Mouse (Mus musculus): ENCODE data around the gene Dpy19l1. TPM values are rescaled to one million over a fixed set of nuclear protein-coding genes. Genes with fewer than 3 reads are reported as not detected.

Gene Dpy19l1
- polyA plus RNA-seq, 1 experiment = 8.4 TPM

DNA sequence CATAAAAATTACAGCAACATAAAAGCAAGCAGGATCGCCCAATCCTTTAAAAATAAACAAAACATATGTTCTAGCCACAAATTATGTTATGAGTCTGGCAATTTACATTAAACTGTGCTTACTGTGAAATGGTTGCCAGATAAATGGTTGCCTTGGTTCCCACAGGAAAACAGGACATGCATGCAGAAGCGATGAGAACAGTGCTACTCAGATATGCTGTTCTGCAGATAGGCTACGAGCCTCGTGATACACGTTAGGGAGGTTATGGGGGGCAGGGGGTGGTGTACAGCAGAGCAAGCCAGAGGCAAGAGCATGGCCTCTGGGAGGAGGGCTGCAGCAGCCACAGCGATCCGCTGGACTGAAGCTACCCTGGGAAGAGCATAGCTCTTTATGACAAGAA is 29.1 kb downstream of the Dpy19l1 start:
- no peak for TF ChIP-seq POLR2A (IDR thresholded peaks at IDR 0.05; ENCODE audit: borderline replicate concordance, extremely low read depth, low read depth, low read length)
- no peak for TF ChIP-seq CTCF (IDR thresholded peaks at IDR 0.05; ENCODE audit: insufficient read depth, low read length)
- WGBS = 82% methylated on average over 7 of the region's 7 CpGs
- Histone ChIP-seq H3K4me1 (ENCODE audit: control insufficient read depth, insufficient read depth, low read length) (no peaks in the 10 kb centered on the region), H3K4me3 (replicated peaks; ENCODE audit: extremely low read depth, low read depth, low read length) (no peak overlapping the region)
- no peak for DNase-seq

DNA sequence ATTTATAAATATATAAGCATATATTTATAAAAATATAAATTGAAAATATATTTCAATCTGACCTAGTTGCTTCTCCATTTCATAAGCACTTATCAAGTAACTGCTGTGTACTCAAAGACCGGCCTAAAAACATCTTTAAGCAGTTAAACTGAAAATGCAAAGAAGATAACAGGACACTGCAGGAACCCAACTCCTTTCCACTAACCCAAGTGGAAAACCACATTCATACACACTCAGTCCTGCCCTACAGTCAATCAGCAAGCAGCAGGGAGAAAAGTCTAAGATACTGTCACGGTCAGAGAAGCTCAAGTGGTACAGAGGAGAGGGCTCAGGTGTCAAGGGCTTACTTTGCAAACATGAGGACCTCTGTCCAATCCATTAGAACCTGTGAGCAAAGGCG is 30.4 kb downstream of the Dpy19l1 start:
- TF ChIP-seq POLR2A (IDR thresholded peaks at IDR 0.05; ENCODE audit: borderline replicate concordance, extremely low read depth, low read depth, low read length) (no peak), CTCF (IDR thresholded peaks at IDR 0.05; ENCODE audit: insufficient read depth, low read length) (no peak)
- Histone ChIP-seq H3K4me1 (ENCODE audit: control insufficient read depth, insufficient read depth, low read length) (no peaks in the 10 kb centered on the region), H3K4me3 (replicated peaks; ENCODE audit: extremely low read depth, low read depth, low read length) (no peak overlapping the region)
- DNase-seq = no peak
- 78% methylated on average over 3 of the region's 3 CpGs for WGBS

DNA sequence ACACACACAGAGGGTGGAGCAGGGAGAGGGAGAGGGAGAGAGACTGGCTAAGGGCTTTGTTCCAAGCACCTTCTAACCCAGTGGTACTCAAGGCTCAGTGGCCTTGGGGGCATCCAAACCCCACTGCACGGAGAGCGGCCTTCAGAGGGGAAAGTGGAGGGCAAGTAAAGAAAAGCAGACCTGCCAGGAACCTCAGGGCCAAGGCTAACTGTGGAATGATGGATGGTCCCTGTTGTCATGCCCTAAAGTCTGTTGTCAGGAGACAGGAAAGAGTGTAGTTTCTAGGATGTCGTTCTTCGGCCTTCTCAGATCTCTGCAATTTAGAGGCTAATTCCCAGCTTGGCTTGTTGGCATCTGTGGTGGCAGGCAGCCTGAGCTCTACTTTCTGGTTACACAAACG is 32.8 kb downstream of the Dpy19l1 start:
- TF ChIP-seq POLR2A (IDR thresholded peaks at IDR 0.05; ENCODE audit: borderline replicate concordance, extremely low read depth, low read depth, low read length) = no peak
- TF ChIP-seq CTCF (IDR thresholded peaks at IDR 0.05; ENCODE audit: insufficient read depth, low read length) = no peak
- Histone ChIP-seq H3K4me3 (replicated peaks; ENCODE audit: extremely low read depth, low read depth, low read length) (no peak overlapping the region), H3K4me1 (ENCODE audit: control insufficient read depth, insufficient read depth, low read length) (no peaks in the 10 kb centered on the region)
- WGBS = 60% methylated on average over 5 of the region's 5 CpGs
- no peak for DNase-seq

DNA sequence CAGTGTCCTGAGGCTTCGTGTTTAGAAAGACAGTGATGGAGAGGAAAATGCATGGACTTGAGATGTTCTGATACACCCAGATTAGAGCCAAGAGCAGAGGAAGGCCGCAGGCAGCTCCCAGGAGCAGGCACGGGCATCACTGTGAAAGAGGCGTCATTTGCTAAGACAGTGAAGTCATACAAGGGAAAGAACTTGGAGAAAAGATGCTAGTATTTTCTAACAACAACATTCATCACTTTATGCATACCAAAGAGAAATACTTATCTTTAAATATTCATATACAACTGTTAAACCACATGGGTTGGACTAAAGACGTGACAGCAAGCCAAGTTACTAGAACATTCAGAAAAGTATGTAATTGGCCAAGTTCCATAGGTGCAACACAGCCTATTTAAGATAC is 35.8 kb downstream of the Dpy19l1 start:
- Histone ChIP-seq H3K4me1 (ENCODE audit: control insufficient read depth, insufficient read depth, low read length) (no peaks in the 10 kb centered on the region), H3K4me3 (replicated peaks; ENCODE audit: extremely low read depth, low read depth, low read length) (no peak overlapping the region)
- 84% methylated on average over 5 of the region's 5 CpGs for whole genome bisulfite sequencing
- TF ChIP-seq CTCF (IDR thresholded peaks at IDR 0.05; ENCODE audit: insufficient read depth, low read length) (no peak), POLR2A (IDR thresholded peaks at IDR 0.05; ENCODE audit: borderline replicate concordance, extremely low read depth, low read depth, low read length) (no peak)
- DNase-seq = no peak

DNA sequence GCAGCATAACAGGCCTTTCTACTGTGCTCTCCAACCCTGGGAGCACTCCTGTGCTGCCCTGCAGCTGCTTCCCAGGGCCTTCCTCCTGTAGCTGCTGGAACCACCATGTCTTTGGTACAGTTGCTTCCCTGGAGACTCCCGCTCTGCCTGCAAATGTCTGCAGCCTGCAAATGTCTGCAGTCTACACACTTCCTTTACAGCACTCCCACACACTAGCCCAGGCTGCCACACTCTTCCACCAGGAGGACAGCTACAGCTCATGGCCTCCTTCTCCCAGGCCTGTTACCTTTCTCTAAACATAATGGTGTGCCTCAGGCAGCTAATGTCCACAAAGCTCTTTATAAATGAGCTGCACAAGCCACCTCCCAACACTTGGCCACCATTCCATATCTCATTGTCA is 36.3 kb downstream of the Dpy19l1 start:
- WGBS = 97% methylated on average over 1 of the region's 1 CpGs
- no peak for DNase-seq
- no peaks in the 10 kb centered on the region for H3K4me1 ChIP-seq (ENCODE audit: control insufficient read depth, insufficient read depth, low read length)
- TF ChIP-seq CTCF (IDR thresholded peaks at IDR 0.05; ENCODE audit: insufficient read depth, low read length) = no peak
- TF ChIP-seq POLR2A (IDR thresholded peaks at IDR 0.05; ENCODE audit: borderline replicate concordance, extremely low read depth, low read depth, low read length) = no peak
- H3K4me3 ChIP-seq (replicated peaks; ENCODE audit: extremely low read depth, low read depth, low read length) = no peak overlapping the region

DNA sequence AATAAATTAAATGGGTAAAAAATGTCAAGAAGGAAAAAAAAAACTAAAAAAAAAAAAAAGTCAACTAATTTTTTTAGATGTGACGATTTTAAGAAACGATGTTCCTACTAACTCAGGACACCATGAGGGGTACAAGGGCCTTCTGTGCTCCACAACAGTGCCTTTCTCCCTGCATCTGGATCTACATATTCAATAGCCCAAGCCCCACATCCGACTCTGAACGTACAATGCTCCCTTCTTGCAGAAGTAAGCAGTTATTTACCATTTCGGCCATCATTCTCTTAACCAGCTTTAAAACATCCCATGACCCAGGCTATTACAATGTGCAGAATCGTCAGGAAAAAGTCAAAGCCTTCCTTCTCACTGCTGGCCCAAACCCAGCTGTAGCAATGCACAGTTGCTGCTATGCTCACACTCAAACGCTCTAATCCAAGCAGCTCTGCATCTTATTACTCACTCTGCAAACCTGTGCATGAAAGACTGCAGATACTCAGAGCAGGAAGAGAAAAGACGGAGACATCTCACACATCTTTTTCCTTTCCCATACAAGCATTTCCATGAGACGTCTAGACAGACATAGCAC is 41.5 kb downstream of the Dpy19l1 start:
- H3K4me1 ChIP-seq (ENCODE audit: control insufficient read depth, insufficient read depth, low read length) = no peaks in the 10 kb centered on the region
- no peak overlapping the region for H3K4me3 ChIP-seq (replicated peaks; ENCODE audit: extremely low read depth, low read depth, low read length)
- no peak for DNase-seq
- TF ChIP-seq POLR2A (IDR thresholded peaks at IDR 0.05; ENCODE audit: borderline replicate concordance, extremely low read depth, low read depth, low read length) = no peak
- 86% methylated on average over 9 of the region's 9 CpGs for WGBS

DNA sequence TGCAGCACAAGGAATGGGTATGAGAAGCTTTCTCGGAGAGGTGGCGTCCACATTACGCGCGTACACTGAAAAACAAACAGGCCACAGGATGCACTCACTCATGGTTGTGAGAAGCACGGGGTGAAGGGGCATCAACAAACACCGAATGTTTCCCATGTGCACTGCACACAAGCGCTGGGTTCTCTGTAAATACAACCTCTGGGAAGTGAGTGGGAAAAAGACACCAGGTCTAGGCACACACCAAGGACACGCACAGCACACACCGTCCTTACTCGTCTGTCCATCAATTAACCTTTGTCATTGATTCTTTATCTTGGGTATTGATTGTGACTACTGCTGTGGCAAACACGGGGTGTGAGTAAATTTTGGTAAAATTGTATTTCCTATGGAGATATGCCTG is 49.1 kb downstream of the Dpy19l1 start:
- no peak for TF ChIP-seq POLR2A (IDR thresholded peaks at IDR 0.05; ENCODE audit: borderline replicate concordance, extremely low read depth, low read depth, low read length)
- TF ChIP-seq CTCF (IDR thresholded peaks at IDR 0.05; ENCODE audit: insufficient read depth, low read length) = no peak
- no peak for DNase-seq
- Histone ChIP-seq H3K4me3 (replicated peaks; ENCODE audit: extremely low read depth, low read depth, low read length) (no peak overlapping the region), H3K4me1 (ENCODE audit: control insufficient read depth, insufficient read depth, low read length) (no peaks in the 10 kb centered on the region)
- WGBS = 89% methylated on average over 12 of the region's 12 CpGs

DNA sequence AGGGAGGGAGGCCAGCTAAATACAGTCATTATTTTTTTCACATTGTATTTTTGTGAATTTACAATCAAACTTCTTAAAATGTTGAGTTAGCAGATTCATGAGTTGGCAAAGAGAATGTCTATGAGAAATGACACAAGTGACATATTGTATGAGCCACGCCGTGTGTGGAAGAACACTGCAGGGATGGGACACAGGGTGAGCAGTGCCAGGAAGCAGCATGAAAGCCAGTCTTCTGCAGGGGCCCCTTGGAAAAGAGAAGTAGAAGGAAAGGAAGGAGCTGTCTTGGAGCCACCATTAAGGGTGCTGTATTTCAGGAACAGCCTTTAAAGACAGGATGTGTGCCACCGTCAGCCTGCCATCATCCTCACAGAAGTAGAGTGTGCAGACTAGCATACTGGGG is 52.0 kb downstream of the Dpy19l1 start:
- no peak for DNase-seq
- H3K4me1 ChIP-seq (ENCODE audit: control insufficient read depth, insufficient read depth, low read length) = no peaks in the 10 kb centered on the region
- WGBS = 70% methylated on average over 3 of the region's 3 CpGs
- TF ChIP-seq POLR2A (IDR thresholded peaks at IDR 0.05; ENCODE audit: borderline replicate concordance, extremely low read depth, low read depth, low read length) = no peak
- TF ChIP-seq CTCF (IDR thresholded peaks at IDR 0.05; ENCODE audit: insufficient read depth, low read length) = no peak
- no peak overlapping the region for H3K4me3 ChIP-seq (replicated peaks; ENCODE audit: extremely low read depth, low read depth, low read length)

DNA sequence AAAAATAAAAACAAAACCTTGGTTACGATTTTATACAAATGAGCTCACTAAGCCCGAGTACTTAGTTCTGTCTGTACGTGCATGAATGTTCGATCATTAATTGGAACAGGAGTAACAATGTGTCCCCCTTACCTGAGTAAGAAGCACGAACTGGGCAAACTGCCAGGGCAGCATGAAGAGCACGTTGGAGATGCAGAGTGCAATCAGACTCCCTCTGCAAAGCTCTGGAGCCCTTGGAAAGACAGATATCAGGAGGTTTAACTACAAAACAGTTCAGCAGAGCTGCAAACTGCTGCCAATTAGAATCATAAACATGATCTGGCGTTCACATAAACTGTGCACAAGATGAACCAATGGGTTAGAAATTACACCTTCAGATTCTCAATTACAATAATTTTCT is 52.4 kb downstream of the Dpy19l1 start:
- WGBS = 78% methylated on average over 7 of the region's 7 CpGs
- TF ChIP-seq CTCF (IDR thresholded peaks at IDR 0.05; ENCODE audit: insufficient read depth, low read length) (no peak), POLR2A (IDR thresholded peaks at IDR 0.05; ENCODE audit: borderline replicate concordance, extremely low read depth, low read depth, low read length) (no peak)
- H3K4me3 ChIP-seq (replicated peaks; ENCODE audit: extremely low read depth, low read depth, low read length) = no peak overlapping the region
- DNase-seq = no peak
- no peaks in the 10 kb centered on the region for H3K4me1 ChIP-seq (ENCODE audit: control insufficient read depth, insufficient read depth, low read length)

DNA sequence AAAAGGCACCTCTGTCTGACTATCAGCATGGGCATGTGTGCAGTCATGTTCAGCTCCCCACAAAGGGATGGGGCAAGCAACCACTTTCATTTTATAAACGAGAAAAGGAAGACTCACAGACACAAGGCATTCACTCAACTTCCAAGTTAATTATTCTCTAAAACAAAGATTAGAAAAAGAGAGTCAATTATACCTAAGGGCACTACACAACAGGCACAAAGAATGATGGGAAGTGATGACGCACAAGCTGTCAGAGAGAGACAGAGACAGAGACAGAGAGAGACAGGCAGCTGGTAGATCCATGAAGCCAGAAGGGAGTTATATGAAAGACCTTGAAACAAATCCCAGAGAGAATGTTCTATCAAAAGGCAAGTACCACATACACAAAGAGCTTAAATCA is 68.0 kb downstream of the Dpy19l1 start:
- TF ChIP-seq CTCF (IDR thresholded peaks at IDR 0.05; ENCODE audit: insufficient read depth, low read length) = no peak
- no peak for TF ChIP-seq POLR2A (IDR thresholded peaks at IDR 0.05; ENCODE audit: borderline replicate concordance, extremely low read depth, low read depth, low read length)
- DNase-seq = no peak
- WGBS = 67% methylated on average over 2 of the region's 2 CpGs
- Histone ChIP-seq H3K4me3 (replicated peaks; ENCODE audit: extremely low read depth, low read depth, low read length) (no peak overlapping the region), H3K4me1 (ENCODE audit: control insufficient read depth, insufficient read depth, low read length) (no peaks in the 10 kb centered on the region)
